Mouse (Mus musculus) testis, adult 2 months (tissue): ENCODE measurements around the gene Olfr117.
"Not testable (repeated sequence)": the region's sequence is repeated elsewhere in the genome, so short reads cannot be mapped to it uniquely, and the experiment has no call there.

Experiments
- CTCF ChIP-seq: fragments of 200-500 bp; IDR thresholded peaks from 2 replicates; pipeline ENCODE4 v1.5.1; 2012; ENCODE audit warnings: low read depth, mild to moderate bottlenecking, inconsistent platforms, low read length, moderate library complexity; ENCODE audit not compliant: control insufficient read depth, insufficient read depth, insufficient replicate concordance
- POLR2A ChIP-seq: fragments of 200-500 bp; IDR thresholded peaks from 2 replicates; pipeline ENCODE4 v1.6.1; 2012; ENCODE audit warnings: low read depth, mild to moderate bottlenecking, inconsistent platforms, low read length, moderate library complexity; ENCODE audit not compliant: control insufficient read depth

DNA sequence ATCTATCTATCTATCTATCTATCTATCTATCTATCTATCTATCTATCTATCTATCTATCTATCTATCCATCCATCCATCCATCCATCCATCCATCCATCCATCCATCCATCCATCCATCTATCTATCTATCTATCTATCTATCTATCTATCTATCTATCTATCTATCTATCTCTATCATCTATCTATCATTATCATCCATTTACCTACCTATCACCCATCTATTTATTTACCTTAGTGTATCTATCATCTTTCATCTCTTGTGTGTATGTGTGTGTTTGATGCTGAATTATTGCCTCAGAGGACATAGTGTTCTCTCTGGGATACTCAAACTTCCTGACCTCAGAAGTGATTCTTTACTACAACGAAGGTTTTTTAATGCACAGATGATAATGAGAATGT lies 32.7 kb upstream of the Olfr117 start, which contains the start of gene Olfr119:
- not testable (repeated sequence) for TF ChIP-seq POLR2A, CTCF
